Mouse (Mus musculus) spleen, adult 2 months (tissue): Measurements from ENCODE around the gene Pbx1.

Experiments
- CTCF ChIP-seq: fragments of 200-500 bp; IDR thresholded peaks from 2 replicates; pipeline ENCODE4 v1.5.1; 2011; ENCODE audit warnings: mild to moderate bottlenecking, inconsistent platforms; ENCODE audit not compliant: insufficient read depth, insufficient read length, insufficient replicate concordance; ENCODE audit errors: extremely low read depth
- POLR2A ChIP-seq: fragments of 200-500 bp; IDR thresholded peaks from 2 replicates; pipeline ENCODE4 v1.6.1; 2011; ENCODE audit warnings: low read depth, low read length, inconsistent platforms

GRCm38 (mm10) chr1:168392500-168392853 is 39.6 kb downstream of the Pbx1 start:
- no peak for TF ChIP-seq CTCF
- no peak for TF ChIP-seq POLR2A
